Mouse (Mus musculus) megakaryocyte, embryonic 14.5 days (primary cell): Measurements from ENCODE around the gene Ap2m1.

Source experiments
- FLI1 ChIP-seq: IDR thresholded peaks from 2 replicates; pipeline ENCODE4 v1.6.1; 2012; ENCODE audit warnings: low read length, inconsistent platforms, mixed read lengths
- GATA1 ChIP-seq: IDR thresholded peaks from 3 replicates; pipeline ENCODE4 v1.6.1; 2012; ENCODE audit warnings: mixed read lengths, low read length, inconsistent platforms, borderline replicate concordance

GRCm38 (mm10) chr16:20551691-20552090, 16.4 kb downstream of the Ap2m1 start:
- no peak for TF ChIP-seq GATA1
- TF ChIP-seq FLI1 = no peak
